Mouse (Mus musculus) bone marrow macrophage, adult 2 months (primary cell): ENCODE results near the gene Ffar1.
"Not testable (repeated sequence)": the region's sequence is repeated elsewhere in the genome, so short reads cannot be mapped to it uniquely, and the experiment has no call there.

ENCODE experiments used
- CTCF ChIP-seq: IDR thresholded peaks from 2 replicates; pipeline ENCODE4 v1.5.1; 2012; ENCODE audit warnings: low read depth, mild to moderate bottlenecking, low read length, moderate library complexity
- POLR2A ChIP-seq: IDR thresholded peaks from 2 replicates; pipeline ENCODE4 v1.6.1; 2012; ENCODE audit warnings: mild to moderate bottlenecking, low read depth, low read length, borderline replicate concordance

DNA sequence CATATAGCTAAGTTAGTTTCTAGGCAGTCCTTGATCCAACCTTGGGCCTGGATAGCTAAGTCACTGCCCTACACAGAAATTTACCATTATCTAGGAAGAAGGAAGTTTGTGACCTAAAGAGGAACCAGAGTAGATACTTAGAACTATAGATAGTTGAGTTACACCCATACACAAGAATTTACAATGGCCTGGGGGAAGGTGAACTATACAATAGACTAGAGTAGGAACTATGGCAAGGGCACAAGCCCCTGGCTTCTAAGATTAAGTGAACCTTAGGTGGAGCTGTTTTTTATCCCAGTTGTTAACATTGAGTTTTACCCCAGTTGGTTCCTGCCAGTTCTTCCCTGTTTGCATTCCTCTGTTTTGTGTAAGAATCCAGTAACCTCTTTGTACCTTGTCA, 32.5 kb downstream of the Ffar1 start:
- TF ChIP-seq CTCF, POLR2A: not testable (repeated sequence)
